In genomic region chr5:72658375-72658774, GRCm38 (mm10) we compare ENCODE assay signal across 38 mouse cellular contexts. TPM values are rescaled to one million over a fixed set of nuclear protein-coding genes. Genes with fewer than 3 reads are reported as not detected.
"Had no signal": no experiment of that assay in that cellular context is flagged by ENCODE, and none has a peak within 500 bp of the region (broad histone marks: within the 10 kb centered on the region; RNA-seq: fewer than 3 reads in every experiment).

No protein-coding gene starts in this region.

- ATAC-seq: hindbrain, postnatal 0 days; intestine, embryonic 16.5 days had no signal

- DNase-seq: gastrocnemius, adult 2 months; gastrocnemius, postnatal 10 days; gastrocnemius, postnatal 36 days; heart, adult 2 months; heart, postnatal 14 days; heart, postnatal 36 days; kidney, adult 11 months; kidney, adult 2 months; kidney, adult 9 months; kidney, postnatal 14 days; kidney, postnatal 36 days; liver; liver, embryonic 13.5 days had no signal

RNA-seq across cellular contexts. Expression of gene Nipal1, which starts 10.8 kb away (rescaled TPM):
- total RNA-seq: gastrocnemius, adult 2 months; gastrocnemius, postnatal 36 days; heart, adult 2 months; heart, postnatal 36 days; layer of hippocampus, adult 2 months; layer of hippocampus, postnatal 10 days; layer of hippocampus, postnatal 25 days; left cerebral cortex, adult 18-20 months; left cerebral cortex, adult 8-10 months; left cerebral cortex, postnatal 10 days; left cerebral cortex, postnatal 25 days had no signal
- polyA plus RNA-seq: heart, adult 2 months; heart, postnatal 0 days had no signal

RNA-seq across cellular contexts. Expression of gene Cnga1, which starts 14.3 kb away (rescaled TPM):
- total RNA-seq: gastrocnemius, adult 2 months; gastrocnemius, postnatal 10 days; gastrocnemius, postnatal 36 days; heart, adult 2 months; heart, postnatal 36 days; hindbrain, postnatal 0 days; layer of hippocampus, adult 2 months; layer of hippocampus, postnatal 10 days; layer of hippocampus, postnatal 25 days; left cerebral cortex, adult 18-20 months; left cerebral cortex, adult 8-10 months; left cerebral cortex, postnatal 10 days; left cerebral cortex, postnatal 25 days had no signal
- polyA plus RNA-seq: frontal cortex, adult 2 months; gonadal fat pad, adult 2 months; heart, adult 2 months; heart, embryonic 11.5 days; heart, embryonic 13.5 days; heart, embryonic 15.5 days; heart, postnatal 0 days; hindbrain, embryonic 11.5 days; hindbrain, embryonic 13.5 days; hindbrain, embryonic 15.5 days; hindbrain, postnatal 0 days; intestine, embryonic 14.5 days; intestine, embryonic 16.5 days; kidney, adult 2 months; kidney, embryonic 15.5 days; large intestine, adult 2 months; limb, embryonic 10.5 days; limb, embryonic 12.5 days; liver, embryonic 11.5 days; liver, embryonic 13.5 days; liver, embryonic 15.5 days had no signal
